Mouse (Mus musculus) limb, embryonic 13.5 days (tissue): ENCODE results near the gene Itgax. TPM values are rescaled to one million over a fixed set of nuclear protein-coding genes. Genes with fewer than 3 reads are reported as not detected.
"Not testable (repeated sequence)": the region's sequence is repeated elsewhere in the genome, so short reads cannot be mapped to it uniquely, and the experiment has no call there.

Source experiments
- ATAC-seq: fragments of 200-750 bp; cut with Nextera tagmentation; 2 replicates; pipeline ENCODE4 v1.8.0; 2017; ENCODE audit warnings: low read depth, moderate number of reproducible peaks, moderate TSS enrichment; ENCODE audit not compliant: low FRiP score
- H3K27ac ChIP-seq: fragments of 300-500 bp; sonication (generic); 2 replicates; pipeline ENCODE4 v1.5.1; 2015; ENCODE audit warnings: inconsistent platforms, mild to moderate bottlenecking, moderate library complexity
- H3K27me3 ChIP-seq: fragments of 300-500 bp; sonication (generic); 2 replicates; pipeline ENCODE4 v1.6.1; 2015; ENCODE audit warnings: mild to moderate bottlenecking, inconsistent platforms
- H3K36me3 ChIP-seq: fragments of 300-500 bp; sonication (generic); 2 replicates; pipeline ENCODE4 v1.6.1; 2015; ENCODE audit warnings: inconsistent platforms, mild to moderate bottlenecking, moderate library complexity
- H3K4me1 ChIP-seq: fragments of 300-500 bp; sonication (generic); 2 replicates; pipeline ENCODE4 v1.6.1; 2015; ENCODE audit warnings: inconsistent platforms
- H3K4me2 ChIP-seq: fragments of 300-500 bp; sonication (generic); replicated peaks from 2 replicates; pipeline ENCODE4 v1.6.1; 2015; ENCODE audit warnings: inconsistent platforms, mild to moderate bottlenecking, moderate library complexity
- H3K4me3 ChIP-seq: fragments of 300-500 bp; sonication (generic); 2 replicates; pipeline ENCODE4 v1.5.1; 2015; ENCODE audit warnings: moderate library complexity, mild to moderate bottlenecking, inconsistent platforms
- H3K9ac ChIP-seq: fragments of 300-500 bp; sonication (generic); 2 replicates; pipeline ENCODE4 v1.6.1; 2015; ENCODE audit warnings: mild to moderate bottlenecking, inconsistent platforms
- H3K9me3 ChIP-seq: fragments of 300-500 bp; sonication (generic); 2 replicates; pipeline ENCODE4 v1.6.1; 2016; ENCODE audit warnings: inconsistent platforms
- WGBS: fragments of 180-500 bp; shearing (Covaris S2); methylation state at CpG from one replicate; pipeline ENCODE4 v1.1.7; 2015; 5-methylcytosine and 5-hydroxymethylcytosine counted together
- polyA plus RNA-seq: library from polyadenylated mRNA; unstranded; fragments of >200 nt; fragmentation: Nextera tagmentation; extraction: Ambion mirVana; gene quantifications from 2 replicates; pipeline ENCODE4 v1.2.1, GENCODE M21; 2015

Gene Itgax
- polyA plus RNA-seq, 1 experiment from 2014 or later = not detected

GRCm38 (mm10) chr7:128116396-128116795 lies 13.0 kb upstream of the Itgax start:
- WGBS = 92% methylated on average over 5 of the region's 5 CpGs
- H3K9ac ChIP-seq = no peak overlapping the region
- H3K4me3 ChIP-seq = no peak overlapping the region
- no peak overlapping the region for H3K4me2 ChIP-seq
- no peak overlapping the region for H3K27ac ChIP-seq
- H3K4me1 ChIP-seq = no peaks in the 10 kb centered on the region
- no peaks in the 10 kb centered on the region for H3K36me3 ChIP-seq
- H3K9me3 ChIP-seq = no peaks in the 10 kb centered on the region
- ATAC-seq = no peak
- no peaks in the 10 kb centered on the region for H3K27me3 ChIP-seq

GRCm38 (mm10) chr7:128119726-128120490 lies 9.4 kb upstream of the Itgax start:
- Histone ChIP-seq H3K4me1 (no peaks in the 10 kb centered on the region), H3K9me3 (no peaks in the 10 kb centered on the region), H3K27ac (no peak overlapping the region), H3K36me3 (no peaks in the 10 kb centered on the region), H3K27me3 (no peaks in the 10 kb centered on the region), H3K4me3 (no peak overlapping the region), H3K9ac (no peak overlapping the region), H3K4me2 (no peak overlapping the region)
- WGBS = 86% methylated on average over 6 of the region's 6 CpGs
- no peak for ATAC-seq

- H3K36me3 ChIP-seq = no peaks in the 10 kb centered on the region
- H3K9ac ChIP-seq = no peak overlapping the region
- H3K4me3 ChIP-seq = no peak overlapping the region
- H3K9me3 ChIP-seq = no peaks in the 10 kb centered on the region
- WGBS = 95% methylated on average over 5 of the region's 5 CpGs
- H3K27me3 ChIP-seq = no peaks in the 10 kb centered on the region
- H3K4me2 ChIP-seq = no peak overlapping the region
- ATAC-seq = no peak
- H3K4me1 ChIP-seq = no peaks in the 10 kb centered on the region
- H3K27ac ChIP-seq = no peak overlapping the region
These were observed 2.8 kb downstream of the Itgax start for GRCm38 (mm10) chr7:128132148-128132547.

GRCm38 (mm10) chr7:128133596-128133995 lies 4.2 kb downstream of the Itgax start:
- H3K27ac ChIP-seq = no peak overlapping the region
- no peaks in the 10 kb centered on the region for H3K36me3 ChIP-seq
- ATAC-seq = no peak
- H3K4me2 ChIP-seq = no peak overlapping the region
- H3K27me3 ChIP-seq = no peaks in the 10 kb centered on the region
- H3K4me1 ChIP-seq = no peaks in the 10 kb centered on the region
- 84% methylated on average over 2 of the region's 2 CpGs for WGBS
- H3K4me3 ChIP-seq = no peak overlapping the region
- H3K9me3 ChIP-seq = no peaks in the 10 kb centered on the region
- H3K9ac ChIP-seq = no peak overlapping the region

GRCm38 (mm10) chr7:128136927-128137326 lies 7.6 kb downstream of the Itgax start:
- H3K27me3 ChIP-seq = no peaks in the 10 kb centered on the region
- no peak overlapping the region for H3K27ac ChIP-seq
- ATAC-seq = no peak
- H3K36me3 ChIP-seq = no peaks in the 10 kb centered on the region
- no peaks in the 10 kb centered on the region for H3K4me1 ChIP-seq
- H3K4me2 ChIP-seq = no peak overlapping the region
- no peaks in the 10 kb centered on the region for H3K9me3 ChIP-seq
- WGBS = 40% methylated on average over 4 of the region's 4 CpGs
- no peak overlapping the region for H3K9ac ChIP-seq
- no peak overlapping the region for H3K4me3 ChIP-seq

GRCm38 (mm10) chr7:128139611-128140010 lies 10.3 kb downstream of the Itgax start:
- 90% methylated on average over 6 of the region's 6 CpGs for WGBS
- no peak for ATAC-seq
- no peaks in the 10 kb centered on the region for H3K36me3 ChIP-seq
- no peak overlapping the region for H3K4me2 ChIP-seq
- no peak overlapping the region for H3K27ac ChIP-seq
- H3K4me1 ChIP-seq = no peaks in the 10 kb centered on the region
- no peak overlapping the region for H3K4me3 ChIP-seq
- no peak overlapping the region for H3K9ac ChIP-seq
- no peaks in the 10 kb centered on the region for H3K9me3 ChIP-seq
- H3K27me3 ChIP-seq = no peaks in the 10 kb centered on the region

GRCm38 (mm10) chr7:128150970-128151369 lies 21.6 kb downstream of the Itgax start:
- H3K27me3 ChIP-seq = no peaks in the 10 kb centered on the region
- no peaks in the 10 kb centered on the region for H3K36me3 ChIP-seq
- 64% methylated on average over 8 of the region's 8 CpGs for WGBS

GRCm38 (mm10) chr7:128154076-128154475 lies 24.7 kb downstream of the Itgax start, which contains the start of gene Itgad:
Gene Itgad, plus strand, starts transcription at chr7:128154376.
- no peak for ATAC-seq
- H3K27ac ChIP-seq = no peak within 1 kb of the TSS
- H3K9me3 ChIP-seq = no peaks in the 10 kb centered on the region
- H3K9ac ChIP-seq = no peak within 1 kb of the TSS
- H3K4me1 ChIP-seq = no peaks in the 10 kb centered on the region
- WGBS = 91% methylated on average over 21 of the region's 21 CpGs
- no peak within 1 kb of the TSS for H3K4me2 ChIP-seq
- H3K27me3 ChIP-seq = no peaks in the 10 kb centered on the region
- no peak within 1 kb of the TSS for H3K4me3 ChIP-seq
- H3K36me3 ChIP-seq = no peaks in the 10 kb centered on the region

More at GRCm38 (mm10) chr7:128150970-128151369, 21.6 kb downstream of the Itgax start:
- H3K4me1 ChIP-seq = no peaks in the 10 kb centered on the region
- no peak overlapping the region for H3K9ac ChIP-seq
- no peak overlapping the region for H3K4me2 ChIP-seq
- H3K9me3 ChIP-seq = no peaks in the 10 kb centered on the region
- H3K4me3 ChIP-seq = no peak overlapping the region
- ATAC-seq = no peak
- H3K27ac ChIP-seq = no peak overlapping the region

- Histone ChIP-seq H3K27me3 (no peaks in the 10 kb centered on the region), H3K9ac (no peak overlapping the region), H3K4me1 (no peaks in the 10 kb centered on the region), H3K9me3 (no peaks in the 10 kb centered on the region), H3K36me3 (no peaks in the 10 kb centered on the region), H3K27ac (no peak overlapping the region), H3K4me3 (no peak overlapping the region), H3K4me2 (no peak overlapping the region)
- no peak for ATAC-seq
- 68% methylated on average over 10 of the region's 10 CpGs for WGBS
These were observed 25.6 kb downstream of the Itgax start for GRCm38 (mm10) chr7:128154924-128155323.

GRCm38 (mm10) chr7:128158688-128159354 lies 29.5 kb downstream of the Itgax start:
- H3K4me3 ChIP-seq, H3K27ac ChIP-seq, H3K36me3 ChIP-seq, H3K4me1 ChIP-seq, H3K9ac ChIP-seq, H3K4me2 ChIP-seq, ATAC-seq, H3K27me3 ChIP-seq, H3K9me3 ChIP-seq: not testable (repeated sequence)
- WGBS = 63% methylated on average over 8 of the region's 8 CpGs

GRCm38 (mm10) chr7:128164001-128164400 lies 34.7 kb downstream of the Itgax start:
- Histone ChIP-seq H3K36me3 (no peaks in the 10 kb centered on the region), H3K4me3 (no peak overlapping the region), H3K27ac (no peak overlapping the region), H3K4me1 (no peaks in the 10 kb centered on the region), H3K9ac (no peak overlapping the region), H3K27me3 (no peaks in the 10 kb centered on the region), H3K9me3 (no peaks in the 10 kb centered on the region), H3K4me2 (no peak overlapping the region)
- no peak for ATAC-seq
- 96% methylated on average over 4 of the region's 4 CpGs for WGBS

- WGBS = 88% methylated on average over 7 of the region's 7 CpGs
- H3K27ac ChIP-seq = no peak overlapping the region
- H3K4me2 ChIP-seq = no peak overlapping the region
- H3K9me3 ChIP-seq = no peaks in the 10 kb centered on the region
- ATAC-seq = no peak
- no peaks in the 10 kb centered on the region for H3K27me3 ChIP-seq
- no peaks in the 10 kb centered on the region for H3K36me3 ChIP-seq
- no peak overlapping the region for H3K4me3 ChIP-seq
- no peaks in the 10 kb centered on the region for H3K4me1 ChIP-seq
- no peak overlapping the region for H3K9ac ChIP-seq
These were observed 37.0 kb downstream of the Itgax start for GRCm38 (mm10) chr7:128166391-128166790.
